Mouse (Mus musculus) thymus, postnatal 25 days (tissue): ENCODE measurements around the gene Map3k21.

Source experiments
- DNase-seq: peaks from one replicate; pipeline ENCODE4 v3.0.0; 2022

Gene Map3k21

GRCm38 (mm10) chr8:125918719-125919118 lies 8.5 kb downstream of the Map3k21 start:
- DNase-seq, result no peak

- no peak for DNase-seq
Measured at GRCm38 (mm10) chr8:125919560-125919959, 9.3 kb downstream of the Map3k21 start.

- DNase-seq, result no peak
Measured at GRCm38 (mm10) chr8:125920281-125920680, 10.0 kb downstream of the Map3k21 start.

GRCm38 (mm10) chr8:125920761-125921160 lies 10.5 kb downstream of the Map3k21 start:
- no peak for DNase-seq

GRCm38 (mm10) chr8:125922333-125922732 lies 12.1 kb downstream of the Map3k21 start:
- DNase-seq, result no peak

GRCm38 (mm10) chr8:125926636-125927035 lies 16.4 kb downstream of the Map3k21 start:
- DNase-seq, result no peak

- no peak for DNase-seq
Measured at GRCm38 (mm10) chr8:125930276-125931046, 20.2 kb downstream of the Map3k21 start.

- no peak for DNase-seq
Measured at GRCm38 (mm10) chr8:125931822-125932221, 21.6 kb downstream of the Map3k21 start.

GRCm38 (mm10) chr8:125935649-125936048 lies 25.4 kb downstream of the Map3k21 start:
- DNase-seq, result peak; percentile 23

GRCm38 (mm10) chr8:125944511-125944910 lies 34.3 kb downstream of the Map3k21 start:
- no peak for DNase-seq

- no peak for DNase-seq
Measured at GRCm38 (mm10) chr8:125948696-125949308, 38.6 kb downstream of the Map3k21 start.

GRCm38 (mm10) chr8:125950007-125950940 lies 40.0 kb downstream of the Map3k21 start:
- peak; percentile 69 for DNase-seq

GRCm38 (mm10) chr8:125955671-125956070 lies 45.4 kb downstream of the Map3k21 start:
- no peak for DNase-seq

- DNase-seq, result no peak
Measured at GRCm38 (mm10) chr8:125956796-125957195, 46.5 kb downstream of the Map3k21 start.

- no peak for DNase-seq
Measured at GRCm38 (mm10) chr8:125957226-125957993, 47.2 kb downstream of the Map3k21 start.

- DNase-seq, result no peak
Measured at GRCm38 (mm10) chr8:125957994-125958368, 47.7 kb downstream of the Map3k21 start.

- DNase-seq, result no peak
Measured at GRCm38 (mm10) chr8:125959363-125959771, 49.1 kb downstream of the Map3k21 start.

GRCm38 (mm10) chr8:125960037-125960436 lies 49.8 kb downstream of the Map3k21 start:
- DNase-seq, result no peak

GRCm38 (mm10) chr8:125961790-125962189 lies 51.5 kb downstream of the Map3k21 start:
- no peak for DNase-seq

- DNase-seq, result no peak
Measured at GRCm38 (mm10) chr8:125963807-125964211, 53.6 kb downstream of the Map3k21 start.

GRCm38 (mm10) chr8:125971336-125971735 lies 61.1 kb downstream of the Map3k21 start:
- DNase-seq, result no peak

GRCm38 (mm10) chr8:125975981-125976380 lies 65.7 kb downstream of the Map3k21 start:
- no peak for DNase-seq

GRCm38 (mm10) chr8:125980826-125981225 lies 70.6 kb downstream of the Map3k21 start:
- no peak for DNase-seq
